In the genomic region with DNA sequence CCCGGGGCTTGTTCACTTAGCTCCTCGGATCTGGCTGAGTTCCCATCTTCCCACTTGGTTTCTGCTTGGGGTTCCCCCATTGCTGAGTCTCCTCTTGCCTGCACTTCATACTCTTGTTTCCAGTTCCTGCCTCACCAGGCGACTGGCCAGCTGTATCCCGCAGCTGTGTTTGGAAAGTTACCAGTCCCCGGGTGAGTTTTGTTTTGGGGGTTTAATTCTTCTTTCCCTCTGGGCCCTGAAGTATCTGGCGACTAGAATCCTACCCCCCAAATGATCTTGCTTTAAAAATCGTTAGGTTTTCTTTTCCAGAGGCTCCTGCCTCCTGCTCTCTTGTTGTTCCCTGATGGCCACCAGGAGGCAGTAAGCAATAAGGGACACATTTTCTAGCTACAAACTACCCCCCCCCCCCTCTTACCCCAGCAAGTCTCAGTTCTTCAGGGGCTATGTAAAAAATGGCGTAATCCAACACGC, we compare ENCODE assay signal across 8 mouse cellular contexts. TPM values are rescaled to one million over a fixed set of nuclear protein-coding genes. Genes with fewer than 3 reads are reported as not detected.
DNase-seq lines count a peak whose midpoint lies in the region; ATAC-seq lines count a peak whose summit lies in the region.

No protein-coding gene starts in this region.

- H3K36me3 ChIP-seq in kidney, embryonic 14.5 days (ENCODE audit: control insufficient read depth, insufficient read depth, low read length) = no peaks in the 10 kb centered on the region

- H3K27ac ChIP-seq in kidney, embryonic 14.5 days (ENCODE audit: low read depth, low read length) = no peak overlapping the region

- intact Hi-C loops in left cerebral cortex, postnatal 36 days (cut with DNase I) = loop anchor here (10.0 kb wide), 1 partner anchor 110 kb away; a partner anchor contains a TSS

- 37% methylated on average over 9 of the region's 9 CpGs for WGBS in kidney, embryonic 14.5 days

- H3K4me3 ChIP-seq in kidney, embryonic 14.5 days (ENCODE audit: low read length) = no peak overlapping the region

- peak; percentile 40 for DNase-seq in kidney, adult 18-20 months
- DNase-seq in ZHBTc4 (ENCODE audit: low read depth, low spot score) = peak; percentile 74
- DNase-seq in cerebellum, adult 9-10 months = peak; percentile 41
- DNase-seq in left cerebral cortex, postnatal 36 days (ENCODE audit: low spot score in 2 of 2) = peak; percentile 24 to 29
- DNase-seq in Muller cell, postnatal 12 days (ENCODE audit: inconsistent ontology term) = no peak
- no peak for DNase-seq in urinary bladder, postnatal 4 days (ENCODE audit: low spot score in 2 of 2)

- no peaks in the 10 kb centered on the region for H3K4me1 ChIP-seq in kidney, embryonic 14.5 days (ENCODE audit: control insufficient read depth, insufficient read depth, low read length)

- no peaks in the 10 kb centered on the region for H3K27me3 ChIP-seq in kidney, embryonic 14.5 days (ENCODE audit: control insufficient read depth, insufficient read depth, low read length)

- no peak overlapping the region for H3K9ac ChIP-seq in kidney, embryonic 14.5 days (ENCODE audit: low read depth, low read length)

- ATAC-seq in kidney, embryonic 14.5 days (ENCODE audit: low FRiP score, low TSS enrichment) = no peak
- ATAC-seq in megakaryocyte, adult 5-6 weeks (ENCODE audit: poor library complexity, severe bottlenecking) = no peak

- no peak overlapping the region; the same call in 1 of the 2 replicates for H3K4me2 ChIP-seq in kidney, embryonic 14.5 days (replicated peaks; ENCODE audit: low read depth, low read length)

- no peaks in the 10 kb centered on the region for H3K9me3 ChIP-seq in kidney, embryonic 14.5 days (ENCODE audit: control insufficient read depth, low read length)

RNA-seq across cellular contexts. Expression of a gene that starts 57.3 kb away (rescaled TPM):
- polyA plus RNA-seq in kidney, embryonic 14.5 days (2014; fragmentation: Nextera tagmentation; extraction: Ambion mirVana) = 0.18 and 0.19 TPM in 2 replicates
- total RNA-seq in left cerebral cortex, postnatal 36 days (2021) = 1 to 10 TPM in 1 of 2 experiments, under 1 TPM in 1; 0.42 to 1.1 TPM
- 0.07 TPM in 1 of 2 replicates, not detected in the other for total RNA-seq in megakaryocyte, adult 5-6 weeks (2015)
- total RNA-seq in megakaryocyte, adult 5-6 weeks (2017) = not detected in 2 replicates

Comparison
In these comparisons a context has a peak if more than half of its experiments do, and no peak if none do; other contexts are left out.
1. DNase-seq: peak in kidney, adult 18-20 months (single experiment), ZHBTc4 (single experiment), cerebellum, adult 9-10 months (single experiment) and left cerebral cortex, postnatal 36 days (2 of 2); none in Muller cell, postnatal 12 days (single experiment) and urinary bladder, postnatal 4 days (0 of 2).